Mouse (Mus musculus) myocyte (in vitro differentiated cells): Measurements from ENCODE around the gene Pygm. TPM values are rescaled to one million over a fixed set of nuclear protein-coding genes. Genes with fewer than 3 reads are reported as not detected.

Experiments used
- H3K27me3 ChIP-seq: one replicate; pipeline ENCODE4 v1.6.1; 2011; ENCODE audit not compliant: control insufficient read depth, insufficient read depth, insufficient read length
- H3K36me3 ChIP-seq: one replicate; pipeline ENCODE4 v1.6.1; 2011; ENCODE audit not compliant: control insufficient read depth, insufficient read depth
- H3K4me2 ChIP-seq: one replicate; pipeline ENCODE4 v1.6.1; 2011; ENCODE audit warnings: low read depth, control low read depth
- H3K4me3 ChIP-seq: one replicate; pipeline ENCODE4 v1.5.1; 2011; ENCODE audit warnings: mild to moderate bottlenecking, control low read depth, moderate library complexity
- H3K79me2 ChIP-seq: one replicate; pipeline ENCODE4 v1.6.1; 2011; ENCODE audit not compliant: control insufficient read depth, insufficient read depth
- H3ac ChIP-seq: one replicate; pipeline ENCODE4 v1.6.1; 2011; ENCODE audit not compliant: control insufficient read depth, insufficient read length
- CEBPB ChIP-seq: IDR thresholded peaks from 2 replicates; pipeline ENCODE4 v1.6.1; 2011; ENCODE audit warnings: mild to moderate bottlenecking, moderate library complexity; ENCODE audit not compliant: poor library complexity, insufficient read depth, severe bottlenecking
- E2F4 ChIP-seq: IDR thresholded peaks from one replicate; pipeline ENCODE4 v1.6.1; 2011; ENCODE audit warnings: mild to moderate bottlenecking, control low read depth, moderate library complexity; ENCODE audit not compliant: insufficient read depth
- MAX ChIP-seq: IDR thresholded peaks from one replicate; pipeline ENCODE4 v1.6.1; 2011; ENCODE audit warnings: low read depth, mild to moderate bottlenecking, control low read depth
- MYOD1 ChIP-seq, 3 experiments: IDR thresholded peaks; one replicate each; pipeline ENCODE4 v1.6.1; 2011; ENCODE audit warnings: control low read depth in 2 of 3, low read depth in 2 of 3, mild to moderate bottlenecking in 2 of 3, moderate library complexity in 1 of 3; ENCODE audit not compliant: insufficient read length in 2 of 3, control insufficient read depth in 1 of 3
- MYOG ChIP-seq, 3 experiments: IDR thresholded peaks; one replicate each; pipeline ENCODE4 v1.6.1; 2011; ENCODE audit warnings: control low read depth in 2 of 3, low read depth in 2 of 3, mild to moderate bottlenecking in 2 of 3; ENCODE audit not compliant: insufficient read length in 2 of 3, control insufficient read depth in 1 of 3, insufficient read depth in 1 of 3
- POLR2A ChIP-seq: IDR thresholded peaks from one replicate; pipeline ENCODE4 v1.6.1; 2011; ENCODE audit warnings: low read depth, mild to moderate bottlenecking, control low read depth, moderate library complexity; ENCODE audit not compliant: insufficient read length
- POLR2AphosphoS2 ChIP-seq: IDR thresholded peaks from one replicate; pipeline ENCODE4 v1.6.1; 2011; ENCODE audit warnings: low read depth, control low read depth; ENCODE audit not compliant: insufficient read length
- REST ChIP-seq: IDR thresholded peaks from one replicate; pipeline ENCODE4 v1.6.1; 2011; ENCODE audit warnings: mild to moderate bottlenecking, control low read depth, moderate library complexity; ENCODE audit not compliant: insufficient read depth, insufficient read length
- SRF ChIP-seq: IDR thresholded peaks from one replicate; pipeline ENCODE4 v1.6.1; 2011; ENCODE audit warnings: low read depth; ENCODE audit not compliant: control insufficient read depth, insufficient read length
- TCF12 ChIP-seq: IDR thresholded peaks from one replicate; pipeline ENCODE4 v1.6.1; 2011; ENCODE audit warnings: mild to moderate bottlenecking, control low read depth; ENCODE audit not compliant: poor library complexity, insufficient read depth, severe bottlenecking
- TCF3 ChIP-seq: IDR thresholded peaks from one replicate; pipeline ENCODE4 v1.6.1; 2011; ENCODE audit warnings: low read depth, control low read depth; ENCODE audit not compliant: insufficient read length
- USF1 ChIP-seq: IDR thresholded peaks from one replicate; pipeline ENCODE4 v1.6.1; 2011; ENCODE audit warnings: low read depth, mild to moderate bottlenecking, control low read depth, moderate library complexity
- polyA plus RNA-seq: library from polyadenylated mRNA; unstranded; fragments of >200 nt; fragmentation: generic; extraction: Trizol; gene quantifications from one replicate; pipeline ENCODE4 v1.2.1, GENCODE M21; 2012; ENCODE audit warnings: missing spikeins

Gene Pygm
- polyA plus RNA-seq, 1 experiment = 232 TPM

- Histone ChIP-seq H3K4me2 (no peak overlapping the region), H3K36me3 (no peaks in the 10 kb centered on the region), H3K79me2 (no peaks in the 10 kb centered on the region), H3K4me3 (no peak overlapping the region), H3ac (no peak overlapping the region), H3K27me3 (peaks cover 72% of the 10 kb centered on the region)
- TF ChIP-seq CEBPB = no peak
- no peak for TF ChIP-seq SRF
- no peak for TF ChIP-seq E2F4
- no peak for TF ChIP-seq POLR2A
- no peak for TF ChIP-seq USF1
- TF ChIP-seq MYOG (IDR thresholded peaks at IDR 0.05; ENCODE audit: control insufficient read depth in 1 of 3, insufficient read depth in 1 of 3, insufficient read length in 2 of 3, low read depth in 2 of 3) = no peak
- no peak for TF ChIP-seq MAX
- no peak for TF ChIP-seq MYOD1 (IDR thresholded peaks at IDR 0.05; ENCODE audit: control insufficient read depth in 1 of 3, insufficient read length in 2 of 3, low read depth in 2 of 3)
- no peak for TF ChIP-seq REST
- no peak for TF ChIP-seq TCF3
- no peak for TF ChIP-seq TCF12
- no peak for TF ChIP-seq POLR2AphosphoS2
Observed at GRCm38 (mm10) chr19:6427653-6428434, 43.6 kb downstream of the Pygm start.

DNA sequence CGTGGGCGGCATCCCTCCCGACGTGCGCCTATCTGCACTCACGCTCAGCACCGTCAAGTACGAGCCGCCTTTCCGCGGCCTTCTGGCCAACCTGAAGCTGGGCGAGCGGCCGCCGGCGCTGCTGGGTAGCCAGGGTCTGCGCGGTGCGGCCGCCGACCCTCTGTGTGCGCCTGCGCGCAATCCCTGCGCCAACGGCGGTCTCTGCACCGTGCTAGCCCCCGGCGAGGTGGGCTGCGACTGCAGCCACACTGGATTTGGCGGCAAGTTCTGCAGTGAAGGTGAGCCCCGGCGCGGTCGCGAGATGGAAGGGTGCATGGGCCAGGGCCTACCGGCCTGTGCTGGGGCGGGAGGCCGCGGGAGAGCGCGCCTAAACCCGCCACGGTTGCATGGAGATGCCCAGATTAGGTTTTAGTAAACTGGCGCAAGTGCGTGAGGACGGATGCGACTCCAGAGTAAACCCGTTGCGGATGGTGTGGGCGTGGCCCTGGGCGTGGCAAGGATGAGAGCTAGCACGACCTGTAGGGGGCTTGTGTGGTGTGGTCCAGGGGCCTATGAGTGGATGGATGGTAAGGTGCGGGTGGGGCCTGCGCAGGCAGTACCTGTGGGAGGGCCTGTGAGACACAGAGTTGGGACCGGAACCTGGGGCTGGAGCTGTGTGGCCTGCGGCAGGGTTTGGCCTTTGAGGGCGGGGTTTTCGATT is 44.5 kb downstream of the Pygm start:
- no peak overlapping the region for H3ac ChIP-seq
- H3K36me3 ChIP-seq = no peaks in the 10 kb centered on the region
- H3K79me2 ChIP-seq = no peaks in the 10 kb centered on the region
- H3K27me3 ChIP-seq = peaks cover 71% of the 10 kb centered on the region
- H3K4me2 ChIP-seq = no peak overlapping the region
- no peak overlapping the region for H3K4me3 ChIP-seq
- TF ChIP-seq E2F4 = no peak
- no peak for TF ChIP-seq TCF3
- no peak for TF ChIP-seq MAX

DNA sequence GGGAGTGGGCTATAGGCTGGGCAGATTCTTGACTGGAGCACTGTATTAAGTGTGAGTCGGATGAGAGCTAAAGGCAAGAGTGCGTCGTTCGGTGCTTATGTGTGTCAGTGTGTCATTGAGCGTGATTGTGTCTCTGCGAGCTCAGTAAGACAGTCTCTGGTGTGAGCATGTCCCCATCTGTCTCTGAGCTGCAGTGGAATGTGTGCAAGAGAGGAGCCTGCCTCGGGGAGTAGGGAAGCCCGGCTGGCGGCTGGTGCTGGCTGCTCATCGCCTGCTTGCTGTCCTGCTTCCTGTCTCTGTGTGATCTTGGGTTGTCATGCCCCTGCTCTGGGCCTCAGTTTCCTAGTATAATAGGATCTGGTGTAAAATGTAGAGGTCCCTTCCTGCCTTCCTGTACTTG is 58.8 kb downstream of the Pygm start:
- no peak for TF ChIP-seq SRF
- no peak for TF ChIP-seq TCF3
- TF ChIP-seq CEBPB = no peak
- no peak for TF ChIP-seq MYOD1 (IDR thresholded peaks at IDR 0.05; ENCODE audit: control insufficient read depth in 1 of 3, insufficient read length in 2 of 3, low read depth in 2 of 3)
- TF ChIP-seq MAX = no peak
- no peak for TF ChIP-seq MYOG (IDR thresholded peaks at IDR 0.05; ENCODE audit: control insufficient read depth in 1 of 3, insufficient read depth in 1 of 3, insufficient read length in 2 of 3, low read depth in 2 of 3)
- TF ChIP-seq POLR2A = no peak
- no peak for TF ChIP-seq REST
- TF ChIP-seq TCF12 = no peak
- no peak for TF ChIP-seq E2F4
- no peaks in the 10 kb centered on the region for H3K36me3 ChIP-seq
- H3K4me2 ChIP-seq = no peak overlapping the region
- H3K79me2 ChIP-seq = no peaks in the 10 kb centered on the region
- H3K4me3 ChIP-seq = no peak overlapping the region
- peaks cover 90% of the 10 kb centered on the region for H3K27me3 ChIP-seq
- H3ac ChIP-seq = no peak overlapping the region

DNA sequence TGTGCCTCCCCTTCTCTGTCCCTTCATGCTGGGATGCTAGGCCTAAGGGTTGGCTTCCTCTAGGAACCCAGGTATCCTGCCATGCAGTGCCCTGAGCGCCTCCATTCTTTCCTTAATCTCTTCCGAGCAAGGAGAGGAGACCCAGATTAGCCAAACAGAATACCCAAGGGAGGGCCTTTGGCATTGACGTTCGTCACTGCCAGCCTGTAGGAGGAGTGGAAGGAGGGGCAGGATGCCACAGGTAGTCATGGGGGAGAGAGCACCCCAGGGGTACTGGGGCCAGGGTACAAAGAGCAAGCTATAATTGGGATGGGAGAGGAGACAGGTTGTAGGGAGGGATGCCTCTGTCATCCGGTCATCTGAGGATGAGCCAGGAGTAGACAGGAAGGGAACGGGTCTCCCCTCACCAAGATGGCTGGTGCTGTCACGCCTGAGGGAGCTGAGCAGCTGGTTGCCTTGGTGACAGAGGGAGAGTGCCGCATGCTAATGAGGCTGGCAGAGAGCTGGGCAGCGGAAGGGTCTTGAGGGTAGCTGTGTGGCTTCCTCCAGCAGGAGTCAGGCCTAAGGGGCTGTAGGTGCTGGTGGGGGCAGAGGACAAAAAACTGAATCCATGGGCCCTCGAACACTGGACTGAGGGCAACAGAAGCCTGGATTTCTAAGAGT is 61.7 kb downstream of the Pygm start:
- Histone ChIP-seq H3K36me3 (no peaks in the 10 kb centered on the region), H3K4me3 (no peak overlapping the region), H3K27me3 (peaks cover 91% of the 10 kb centered on the region), H3K79me2 (no peaks in the 10 kb centered on the region), H3ac (no peak overlapping the region), H3K4me2 (no peak overlapping the region)
- TF ChIP-seq MYOG (IDR thresholded peaks at IDR 0.05; ENCODE audit: control insufficient read depth in 1 of 3, insufficient read depth in 1 of 3, insufficient read length in 2 of 3, low read depth in 2 of 3) (no peak), TCF12 (no peak)

DNA sequence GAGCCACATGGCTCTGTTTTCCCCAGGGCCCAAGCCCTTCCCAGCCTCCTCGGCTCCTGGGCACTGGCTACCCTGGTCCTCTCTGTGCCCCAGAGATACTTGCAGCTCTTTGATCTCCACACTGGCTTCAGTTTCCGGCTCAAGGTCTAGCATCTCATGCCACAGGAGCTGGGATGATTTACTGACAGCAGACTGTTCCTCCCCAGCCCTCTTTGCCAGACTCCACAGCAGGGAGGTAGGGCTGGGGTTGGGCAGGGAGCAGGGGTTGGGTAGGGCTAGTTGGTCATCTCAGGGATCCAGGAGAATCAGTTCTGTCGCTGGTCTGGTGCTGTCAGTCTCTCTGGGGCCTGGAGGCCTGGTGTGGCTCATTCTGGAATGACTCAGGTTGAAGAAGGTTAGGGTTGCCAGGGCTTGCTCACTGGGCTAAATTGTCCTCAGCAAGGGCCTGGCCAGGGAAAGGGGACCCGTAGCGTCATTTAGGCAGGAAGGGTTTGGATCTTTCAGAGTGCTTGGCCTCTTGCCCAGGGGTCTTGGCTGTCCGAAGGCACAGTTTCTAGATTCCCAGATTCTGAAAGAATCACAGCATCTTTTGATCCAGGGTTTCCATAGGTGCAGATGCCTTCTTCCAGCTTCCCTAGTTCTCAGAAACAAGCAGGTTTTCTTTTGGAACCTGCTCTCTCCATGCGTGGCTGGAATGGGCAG is 62.7 kb downstream of the Pygm start:
- H3K4me2 ChIP-seq = no peak overlapping the region
- TF ChIP-seq MYOG (IDR thresholded peaks at IDR 0.05; ENCODE audit: control insufficient read depth in 1 of 3, insufficient read depth in 1 of 3, insufficient read length in 2 of 3, low read depth in 2 of 3) = no peak
- no peak for TF ChIP-seq E2F4
- no peak for TF ChIP-seq REST
- TF ChIP-seq POLR2AphosphoS2 = no peak
- no peak for TF ChIP-seq MYOD1 (IDR thresholded peaks at IDR 0.05; ENCODE audit: control insufficient read depth in 1 of 3, insufficient read length in 2 of 3, low read depth in 2 of 3)
- no peak for TF ChIP-seq USF1
- TF ChIP-seq SRF = no peak

More for the DNA sequence above, 62.7 kb downstream of the Pygm start:
- Histone ChIP-seq H3K27me3 (peaks cover 91% of the 10 kb centered on the region), H3K79me2 (no peaks in the 10 kb centered on the region), H3K36me3 (no peaks in the 10 kb centered on the region), H3K4me3 (no peak overlapping the region), H3ac (no peak overlapping the region)
